Mouse (Mus musculus) CD4-positive, CD25-positive, alpha-beta regulatory T cell, adult 2 months (primary cell): ENCODE results near the gene Aldh1l1.

Source experiments
- DNase-seq: peaks from one replicate; pipeline ENCODE4 v3.0.0-alpha.2; 2012; ENCODE audit warnings: low read depth, low spot score

The Aldh1l1 gene

DNA sequence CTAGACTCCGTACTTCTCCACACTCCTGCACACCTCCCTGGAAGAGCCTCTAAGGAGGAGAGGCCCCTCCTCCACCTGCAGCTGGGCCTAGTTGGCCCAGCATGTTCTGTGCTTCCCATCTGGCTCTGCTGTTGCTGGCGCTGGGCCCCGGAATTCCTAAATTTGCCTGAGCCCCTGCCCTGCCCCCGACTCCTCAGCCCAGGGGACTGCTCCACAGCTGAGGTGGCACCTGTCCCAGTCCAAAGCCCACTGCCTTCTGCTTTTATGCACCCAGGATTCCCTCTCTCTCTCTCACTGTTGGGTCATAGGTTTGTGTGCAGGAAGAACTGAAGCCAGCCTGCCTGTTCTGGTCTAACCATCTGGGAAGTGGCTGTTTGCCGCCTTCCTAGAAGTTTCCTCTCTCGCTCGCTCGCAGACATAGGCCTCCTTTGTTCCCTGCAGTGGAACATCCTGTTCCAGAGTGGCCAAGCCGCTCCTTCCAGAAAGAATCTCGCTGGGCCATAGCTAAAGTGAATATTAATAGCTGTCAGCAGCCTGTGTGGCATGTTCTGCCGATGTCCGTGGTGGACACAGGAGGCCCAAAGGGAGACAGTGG, 15.2 kb upstream of the Aldh1l1 start:
- DNase-seq, result no peak

GRCm38 (mm10) chr6:90472079-90472478, 14.1 kb upstream of the Aldh1l1 start:
- DNase-seq, result no peak

DNA sequence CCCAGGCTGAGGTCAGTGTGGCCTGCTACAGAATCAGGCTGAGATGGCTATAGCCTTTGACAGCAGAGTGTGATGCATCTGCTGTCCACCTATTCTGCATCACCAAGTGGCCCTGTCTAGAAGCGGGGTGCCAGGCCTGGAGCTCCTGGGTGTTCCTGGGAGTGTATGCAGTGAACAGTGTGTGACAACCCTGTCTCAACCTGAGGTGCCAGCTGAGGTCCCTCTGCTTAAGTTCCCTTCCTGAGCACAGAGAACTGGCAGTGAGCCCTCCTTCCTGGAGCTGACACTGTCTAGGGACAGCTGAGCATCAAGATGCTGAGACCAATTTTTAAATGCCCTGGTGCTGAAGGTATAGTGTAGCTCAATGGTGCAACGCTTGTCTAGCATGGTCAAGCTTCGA, 13.5 kb upstream of the Aldh1l1 start:
- DNase-seq, result no peak

DNA sequence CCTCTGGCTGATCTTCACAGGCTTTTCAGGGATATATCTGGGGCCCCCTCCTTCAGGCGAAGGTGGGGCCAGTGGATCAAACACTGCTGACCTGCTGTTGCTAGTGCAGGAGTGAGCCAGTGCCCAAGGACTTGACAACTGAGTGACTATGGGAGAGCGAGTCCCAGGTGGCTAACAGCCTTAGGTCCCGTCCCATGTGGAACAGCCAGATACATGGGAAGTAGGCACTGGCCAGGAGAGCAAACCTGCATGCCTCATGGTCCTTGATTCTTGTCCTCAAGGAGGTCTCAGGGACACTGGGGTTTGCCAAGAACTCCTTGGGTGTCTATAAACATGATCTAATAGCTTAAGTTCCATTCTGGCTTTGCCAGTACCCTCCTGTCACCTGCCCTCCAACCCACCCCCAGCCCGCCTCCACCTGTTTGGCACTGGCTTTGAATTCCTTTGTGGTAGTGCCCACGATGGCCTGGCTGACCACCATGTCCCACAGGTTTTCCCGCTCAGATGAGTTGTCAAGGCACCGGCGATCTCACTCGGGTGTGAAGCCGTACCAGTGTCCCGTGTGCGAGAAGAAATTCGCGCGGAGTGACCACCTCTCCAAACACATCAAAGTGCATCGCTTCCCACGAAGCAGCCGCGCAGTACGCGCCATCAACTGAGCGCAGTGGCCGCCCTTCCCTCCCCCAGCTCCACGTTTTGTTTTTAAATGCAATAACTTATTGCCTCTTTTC, 12.4 kb upstream of the Aldh1l1 start:
- DNase-seq, result no peak

DNA sequence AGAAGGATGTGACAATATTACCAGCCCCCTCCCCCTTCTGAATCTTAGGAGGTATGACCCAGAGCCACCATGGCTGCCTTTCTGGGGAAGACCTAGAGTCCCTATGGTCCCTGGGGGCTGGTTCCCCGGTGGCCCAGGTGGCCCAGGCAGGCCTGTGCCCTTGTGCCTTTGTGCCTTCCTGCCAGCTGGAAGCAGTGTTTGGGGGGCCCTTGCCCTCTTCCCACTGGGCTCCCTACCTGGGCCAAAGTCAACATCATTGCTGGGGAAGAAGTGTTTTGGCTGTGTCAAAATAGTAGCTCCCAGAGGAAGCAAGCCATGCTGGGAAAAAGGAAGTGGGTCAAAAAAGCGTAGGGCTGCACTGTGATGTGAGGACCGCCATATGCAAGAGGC, 11.9 kb upstream of the Aldh1l1 start:
- no peak for DNase-seq

DNA sequence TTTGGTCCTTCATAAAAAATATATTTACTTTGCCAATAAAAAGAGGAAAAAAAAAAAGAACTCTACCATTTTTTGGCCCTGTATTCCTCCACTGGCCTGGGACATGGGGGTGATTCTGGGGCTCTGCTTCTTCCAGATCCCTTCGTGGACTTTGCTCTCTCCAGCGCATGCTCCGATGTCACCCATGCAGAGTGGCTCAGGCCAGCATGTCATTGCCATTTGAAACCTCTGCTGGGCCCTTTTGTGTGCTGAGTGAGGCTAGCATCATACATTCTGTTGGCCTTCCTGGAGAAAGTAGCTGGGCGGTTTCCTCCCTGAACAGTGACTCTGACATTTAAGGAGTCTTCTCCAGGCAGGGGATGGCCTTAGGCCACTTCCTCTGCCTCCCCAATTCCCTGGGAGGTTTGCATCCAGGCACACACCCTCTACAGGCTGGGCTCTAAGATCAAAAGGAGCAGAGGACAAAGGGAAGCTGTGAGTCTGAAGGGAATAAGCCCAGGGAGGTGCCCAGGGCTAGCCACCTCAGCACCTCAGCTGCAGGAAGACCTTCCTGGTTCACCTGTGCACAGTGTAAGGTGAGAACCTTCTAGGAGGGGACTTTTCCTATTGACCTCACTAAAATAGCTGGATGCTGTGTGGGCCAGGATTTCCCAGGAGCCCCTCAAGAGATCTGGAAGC, 10.9 kb upstream of the Aldh1l1 start:
- no peak for DNase-seq

DNA sequence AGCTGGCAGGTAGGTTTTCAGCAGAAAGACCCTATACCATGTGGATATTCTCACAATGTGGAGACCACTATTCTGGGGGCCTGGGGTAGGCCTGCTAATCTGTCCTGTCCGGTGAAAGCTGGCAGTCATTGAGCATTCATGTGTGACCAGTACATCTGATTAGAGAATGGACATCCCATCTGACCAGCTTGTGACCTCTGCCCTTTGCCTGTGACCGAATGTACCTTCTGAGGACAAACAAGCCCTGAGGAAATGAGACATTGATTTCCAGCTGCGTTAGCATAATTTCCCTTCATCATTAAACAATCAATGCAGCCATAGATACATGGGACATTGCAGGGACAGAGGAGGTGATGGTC, 10.4 kb upstream of the Aldh1l1 start:
- no peak for DNase-seq

- no peak for DNase-seq
Measured at GRCm38 (mm10) chr6:90476941-90477518, 9.2 kb upstream of the Aldh1l1 start.

GRCm38 (mm10) chr6:90484249-90484648, 2.0 kb upstream of the Aldh1l1 start:
- DNase-seq, result no peak

DNA sequence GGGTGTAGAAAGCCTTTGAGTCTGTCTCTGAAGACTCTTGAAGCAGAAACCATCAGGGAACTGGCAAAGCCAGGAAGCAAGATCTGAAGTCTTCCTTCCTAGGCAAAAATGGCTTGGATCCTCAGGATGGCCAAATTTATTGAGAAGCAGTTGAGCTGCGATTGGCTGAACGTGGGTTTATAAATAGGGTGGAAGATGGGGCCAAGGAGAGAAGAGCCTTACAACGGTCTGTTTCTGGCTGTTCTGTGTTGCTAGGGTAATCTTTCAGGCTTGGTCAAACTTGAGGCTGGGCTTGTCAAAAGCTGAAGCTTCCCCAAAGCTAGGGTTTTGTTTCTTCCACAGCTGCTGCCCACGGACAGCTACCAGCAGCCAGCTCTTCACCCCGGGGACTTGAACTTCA, 1.4 kb upstream of the Aldh1l1 start:
- DNase-seq, result no peak

- DNase-seq, result no peak
Measured at GRCm38 (mm10) chr6:90487531-90487930, 1.3 kb downstream of the Aldh1l1 start.

- no peak for DNase-seq
Measured at GRCm38 (mm10) chr6:90489532-90489931, 3.3 kb downstream of the Aldh1l1 start.

DNA sequence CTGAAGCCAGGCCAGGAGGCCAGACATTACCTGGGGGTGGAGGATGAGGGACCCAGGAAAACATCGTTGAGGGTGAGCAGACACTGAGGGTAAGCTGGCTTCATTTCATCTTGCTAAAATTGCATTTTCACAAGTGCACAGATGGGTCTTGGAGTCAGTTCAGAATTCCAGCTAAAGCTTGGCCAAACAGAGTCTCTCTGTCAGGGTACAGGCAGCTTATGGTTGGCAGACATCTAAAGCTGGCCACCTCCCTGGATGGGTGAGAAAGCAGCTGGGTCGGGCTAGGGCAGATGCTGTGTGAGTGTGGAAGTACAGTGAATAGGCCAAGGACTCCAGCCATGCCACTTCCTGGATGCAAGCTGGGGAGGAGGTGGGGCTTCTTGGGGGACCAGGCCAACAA, 4.7 kb downstream of the Aldh1l1 start:
- no peak for DNase-seq

DNA sequence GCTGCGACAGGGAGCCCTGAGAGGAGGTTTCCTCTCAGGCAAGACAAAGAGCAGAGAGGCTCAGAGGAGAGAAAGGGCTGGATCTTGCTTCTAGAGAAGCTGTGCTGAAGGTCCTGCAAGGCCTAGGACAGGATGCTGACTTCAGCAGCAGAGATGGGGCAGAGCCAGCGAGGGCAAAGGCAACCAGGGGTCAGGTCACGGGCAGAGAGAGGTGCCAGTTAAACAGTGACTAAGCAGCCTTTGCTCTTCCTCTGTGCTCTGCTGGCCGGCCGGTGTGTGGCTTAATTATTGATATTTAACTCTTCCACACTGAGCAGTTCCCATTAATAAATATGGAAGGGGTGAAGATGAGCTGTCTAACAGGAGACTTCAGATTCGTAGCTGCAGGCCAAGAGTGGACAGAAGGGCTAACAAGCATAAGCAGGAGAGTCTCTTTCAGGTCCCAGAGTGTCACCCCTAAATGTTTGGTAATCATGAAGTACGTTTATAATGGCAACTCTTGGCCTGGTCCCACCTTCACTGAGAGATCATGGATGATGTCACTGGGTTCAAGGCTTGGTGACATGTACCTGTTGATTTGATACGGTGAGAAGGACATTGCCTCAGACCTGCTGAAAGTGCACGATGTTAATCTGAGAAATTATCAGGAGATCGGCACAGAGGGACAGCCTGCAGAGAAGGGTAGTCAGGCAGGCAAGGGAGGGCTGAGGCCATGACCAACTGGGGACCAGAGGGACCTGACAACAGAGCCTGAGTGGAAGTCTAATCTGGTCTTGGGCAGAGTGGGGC, 5.9 kb downstream of the Aldh1l1 start:
- no peak for DNase-seq

GRCm38 (mm10) chr6:90494155-90494554, 7.9 kb downstream of the Aldh1l1 start:
- no peak for DNase-seq

- DNase-seq, result no peak
Measured at GRCm38 (mm10) chr6:90494566-90494965, 8.3 kb downstream of the Aldh1l1 start.

DNA sequence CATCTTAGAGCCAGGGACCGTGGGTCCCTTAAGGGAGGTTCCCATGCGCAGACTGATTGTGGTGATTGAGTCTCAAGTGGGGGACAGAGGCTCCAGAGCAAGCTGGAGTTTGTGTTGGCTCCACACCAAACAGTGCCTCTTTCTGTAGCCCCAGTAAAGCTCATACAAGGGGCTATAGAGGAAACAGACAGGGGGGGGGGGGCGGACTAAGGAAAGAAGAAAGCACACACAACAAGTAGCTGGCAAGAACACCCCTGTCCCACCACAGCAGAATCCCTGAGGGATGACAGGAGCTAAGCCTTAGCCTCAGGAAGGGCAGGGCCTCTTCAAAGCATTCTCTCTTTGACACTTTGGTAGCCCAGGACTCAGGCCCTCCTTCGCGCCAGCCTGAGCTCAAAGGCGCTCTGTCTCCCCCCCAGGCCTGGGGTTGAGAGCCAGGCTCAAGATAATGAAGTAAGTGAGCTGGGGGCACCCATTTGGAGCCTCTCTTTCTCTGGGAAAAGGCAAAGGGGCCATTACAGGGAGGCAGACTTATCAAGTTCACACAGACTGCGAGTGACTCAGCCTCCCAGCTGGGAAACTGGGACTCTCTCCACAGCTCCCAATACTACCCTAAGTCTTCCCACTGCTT, 9.2 kb downstream of the Aldh1l1 start:
- DNase-seq, result no peak

DNA sequence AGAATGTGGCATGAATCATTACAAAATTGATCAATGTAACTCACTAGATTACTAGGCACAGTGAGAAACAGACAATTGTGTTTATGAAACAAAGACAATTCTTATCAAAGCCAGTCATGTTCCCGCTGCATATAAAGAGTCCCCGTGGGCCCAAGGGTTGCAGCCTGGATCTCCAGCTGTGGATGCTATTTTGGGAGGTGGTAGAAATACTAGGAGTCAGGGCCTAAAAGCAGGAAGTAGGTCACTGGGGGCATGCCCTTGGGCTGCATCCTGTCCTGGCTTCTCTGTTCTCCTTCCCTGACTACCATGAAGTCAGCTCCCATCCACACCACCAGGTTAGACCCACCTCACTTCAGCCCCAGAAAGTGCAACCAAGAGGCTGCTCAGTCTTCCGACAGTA, 10.0 kb downstream of the Aldh1l1 start:
- DNase-seq, result no peak

GRCm38 (mm10) chr6:90499509-90499908, 13.3 kb downstream of the Aldh1l1 start:
- DNase-seq, result no peak

DNA sequence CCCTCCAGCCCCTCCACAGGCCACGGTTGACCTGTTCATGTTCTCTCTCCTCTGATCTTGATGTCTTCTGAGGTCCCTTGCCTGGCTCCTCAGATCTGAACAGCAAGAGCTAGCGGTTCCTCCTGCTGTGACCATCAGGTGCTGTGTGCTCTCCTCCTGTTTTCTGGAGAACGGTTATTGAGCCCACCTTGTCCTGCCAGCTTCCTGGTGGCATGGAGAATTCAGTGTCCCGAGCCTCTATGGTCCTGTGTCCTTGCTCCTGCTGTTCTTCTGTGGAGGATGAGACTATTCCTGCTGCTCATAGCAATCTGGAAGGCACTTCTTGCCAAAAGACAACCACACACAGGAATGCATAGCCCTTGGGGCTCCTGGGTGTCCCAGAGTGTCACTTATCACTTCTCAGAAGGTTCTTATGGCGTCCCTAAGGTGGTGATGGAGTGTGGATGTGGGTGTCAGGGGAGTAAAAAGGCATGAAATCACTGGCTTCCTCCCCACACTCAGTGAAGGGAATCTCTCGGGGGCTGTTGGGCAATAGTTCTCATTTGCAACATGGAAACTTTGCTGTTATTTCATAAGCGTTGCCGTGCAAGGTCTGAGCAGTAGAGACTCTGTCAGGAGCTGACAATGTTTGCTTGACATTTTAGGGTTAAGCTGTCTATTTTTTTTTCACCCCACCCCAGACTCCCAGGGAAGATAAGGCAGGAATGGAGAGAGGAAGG, 15.2 kb downstream of the Aldh1l1 start:
- DNase-seq, result no peak

GRCm38 (mm10) chr6:90505906-90506305, 19.7 kb downstream of the Aldh1l1 start:
- DNase-seq, result no peak
